ENCODE assay signal across 9 mouse cellular contexts in the genomic region with DNA sequence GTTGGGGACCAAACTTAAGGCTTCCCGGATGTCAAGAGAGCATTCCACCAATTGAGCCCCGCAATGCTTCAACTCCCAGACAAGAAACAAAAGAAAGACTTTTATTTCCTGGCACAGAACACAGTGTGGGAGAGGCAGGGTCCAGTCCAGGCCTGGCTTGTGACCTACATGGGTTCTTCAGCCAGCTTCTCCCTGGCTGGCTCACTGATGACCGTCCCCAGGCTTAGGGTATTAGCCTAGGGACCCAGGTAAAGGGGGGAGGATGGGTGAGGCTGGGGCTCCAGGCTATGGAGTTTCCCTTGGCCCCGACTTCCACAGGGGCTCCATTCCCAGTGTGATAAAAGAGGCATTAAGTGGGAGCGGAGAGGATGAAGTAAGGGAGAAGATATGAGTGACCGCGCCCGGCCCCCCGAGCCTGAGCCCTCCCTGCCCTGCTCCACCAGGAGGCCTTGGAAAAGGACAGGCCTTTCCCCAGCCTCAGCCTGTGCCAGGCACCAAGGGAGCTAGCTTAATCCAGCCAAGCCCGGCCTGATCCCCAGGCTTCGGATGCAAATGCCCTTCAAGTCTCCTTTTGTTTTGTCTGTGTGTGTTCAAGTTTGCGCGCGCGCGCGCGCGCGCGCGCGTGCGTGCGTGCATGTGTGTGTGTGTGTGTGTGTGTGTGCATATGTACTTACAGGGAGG. TPM values are rescaled to one million over a fixed set of nuclear protein-coding genes. Genes with fewer than 3 reads are reported as not detected.
DNase-seq lines count a peak whose midpoint lies in the region; ATAC-seq and TF ChIP-seq lines count a peak whose summit lies in the region.
"Had no signal": no experiment of that assay in that cellular context is flagged by ENCODE, and none has a peak within 500 bp of the region (broad histone marks: within the 10 kb centered on the region; RNA-seq: fewer than 3 reads in every experiment).

No protein-coding gene starts in this region.

- H3K27me3 ChIP-seq in lung, postnatal 0 days (replicated peaks; ENCODE audit: insufficient read depth, low read length) = no peaks in the 10 kb centered on the region
- H3K27me3 ChIP-seq in forebrain, embryonic 12.5 days = no peaks in the 10 kb centered on the region
- H3K27me3 ChIP-seq in stomach, embryonic 15.5 days (replicated peaks) = no peaks in the 10 kb centered on the region
- H3K27me3 ChIP-seq: liver, embryonic 15.5 days had no signal

- H3K4me2 ChIP-seq in lung, postnatal 0 days (replicated peaks; ENCODE audit: low read depth, low read length) = no peak overlapping the region
- H3K4me2 ChIP-seq in forebrain, embryonic 12.5 days = peak overlapping the region; percentile 26
- H3K4me2 ChIP-seq in stomach, embryonic 15.5 days = no peak overlapping the region
- H3K4me2 ChIP-seq: liver, embryonic 15.5 days had no signal

- WGBS in lung, postnatal 0 days = 65% methylated on average over 25 of the region's 25 CpGs
- 33% methylated on average over 25 of the region's 25 CpGs for WGBS in forebrain, embryonic 12.5 days
- WGBS in stomach, embryonic 15.5 days = 60% methylated on average over 25 of the region's 25 CpGs

- H3K9ac ChIP-seq in lung, postnatal 0 days (replicated peaks; ENCODE audit: low read depth) = no peak overlapping the region
- peak overlapping the region; percentile 21; the same call in 1 of the 2 replicates for H3K9ac ChIP-seq in forebrain, embryonic 12.5 days
- no peak overlapping the region for H3K9ac ChIP-seq in stomach, embryonic 15.5 days
- H3K9ac ChIP-seq: liver, embryonic 15.5 days had no signal

- H3K27ac ChIP-seq in lung, postnatal 0 days (ENCODE audit: low read length) = no peak overlapping the region
- no peak overlapping the region for H3K27ac ChIP-seq in forebrain, embryonic 12.5 days
- peak overlapping the region; percentile 50; the same call in 1 of the 2 replicates for H3K27ac ChIP-seq in stomach, embryonic 15.5 days
- H3K27ac ChIP-seq: liver, embryonic 15.5 days had no signal

- H3K9me3 ChIP-seq in lung, postnatal 0 days (ENCODE audit: low read length) = no peaks in the 10 kb centered on the region
- no peaks in the 10 kb centered on the region for H3K9me3 ChIP-seq in forebrain, embryonic 12.5 days
- no peaks in the 10 kb centered on the region for H3K9me3 ChIP-seq in stomach, embryonic 15.5 days
- H3K9me3 ChIP-seq: liver, embryonic 15.5 days had no signal

- no peak for TF ChIP-seq EP300 in lung, postnatal 0 days (IDR thresholded peaks at IDR 0.05)

- intact Hi-C loops in heart, postnatal 36 days (cut with DNase I) = no loop called here

- H3K36me3 ChIP-seq in lung, postnatal 0 days (ENCODE audit: insufficient read depth, low read length) = no peaks in the 10 kb centered on the region
- H3K36me3 ChIP-seq in forebrain, embryonic 12.5 days (replicated peaks) = no peaks in the 10 kb centered on the region
- H3K36me3 ChIP-seq in stomach, embryonic 15.5 days = no peaks in the 10 kb centered on the region
- H3K36me3 ChIP-seq: liver, embryonic 15.5 days had no signal

- no peak overlapping the region for H3K4me3 ChIP-seq in lung, postnatal 0 days (ENCODE audit: low read depth, low read length)
- H3K4me3 ChIP-seq in forebrain, embryonic 12.5 days (replicated peaks) = no peak overlapping the region
- H3K4me3 ChIP-seq in stomach, embryonic 15.5 days (replicated peaks) = no peak overlapping the region
- H3K4me3 ChIP-seq: liver, embryonic 15.5 days had no signal

- TF ChIP-seq CTCF in lung, postnatal 0 days (IDR thresholded peaks at IDR 0.05) = no peak

- ATAC-seq in lung, postnatal 0 days = no peak
- 0 out of 2 replicates have a peak, but pooled peaks have one; percentile 11 for ATAC-seq in forebrain, embryonic 12.5 days (ENCODE audit: low FRiP score)
- ATAC-seq in stomach, embryonic 15.5 days (ENCODE audit: insufficient read depth, low FRiP score, low read depth) = no peak

- peak; percentile 9 for DNase-seq in lung, postnatal 0 days (ENCODE audit: low spot score)
- no peak for DNase-seq in lung, postnatal 25 days (ENCODE audit: low spot score)
- peak; percentile 21 to 34 for DNase-seq in heart, postnatal 36 days
- DNase-seq in layer of hippocampus, postnatal 25 days (ENCODE audit: extremely low spot score in 1 of 2, low spot score in 1 of 2) = no peak
- no peak for DNase-seq in spleen, postnatal 36 days (ENCODE audit: low spot score in 2 of 2)
- DNase-seq in thymus, postnatal 0 days (ENCODE audit: low spot score) = no peak

- no peaks in the 10 kb centered on the region for H3K4me1 ChIP-seq in lung, postnatal 0 days (ENCODE audit: insufficient read depth, low read depth, low read length)
- peaks cover 4% of the 10 kb centered on the region for H3K4me1 ChIP-seq in forebrain, embryonic 12.5 days
- peaks cover 8% of the 10 kb centered on the region; the same call in 1 of the 2 replicates for H3K4me1 ChIP-seq in stomach, embryonic 15.5 days
- H3K4me1 ChIP-seq: liver, embryonic 15.5 days had no signal

RNA-seq across cellular contexts. Expression of a gene that starts 38.7 kb away (rescaled TPM):
- 1,769 and 1,865 TPM in 2 replicates for polyA plus RNA-seq in lung, postnatal 0 days (2015; fragmentation: Nextera tagmentation; extraction: Ambion mirVana)
- polyA plus RNA-seq in forebrain, embryonic 12.5 days (2016; fragmentation: Nextera tagmentation; extraction: Ambion mirVana) = 3.7 and 3.9 TPM in 2 replicates
- total RNA-seq in heart, postnatal 36 days (2021) = 100 to 1,000 TPM in 1 of 2 experiments, 10 to 100 TPM in 1; 67.1 to 103 TPM
- 88.3 and 92.2 TPM in 2 replicates for polyA plus RNA-seq in stomach, embryonic 15.5 days (2015; fragmentation: Nextera tagmentation; extraction: Ambion mirVana)
- total RNA-seq in layer of hippocampus, postnatal 25 days (2021) = 10 to 100 TPM; 15.8 to 17.5 TPM
- 12.4 and 96.1 TPM in 2 replicates for polyA plus RNA-seq in thymus, postnatal 0 days (2015; fragmentation: Nextera tagmentation; extraction: Ambion mirVana)

Comparison
In these comparisons a context has a peak if more than half of its experiments do, and no peak if none do; other contexts are left out.
1. DNase-seq: peak in lung, postnatal 0 days (single experiment) and heart, postnatal 36 days (2 of 2); none in lung, postnatal 25 days (single experiment), layer of hippocampus, postnatal 25 days (0 of 2), spleen, postnatal 36 days (0 of 2) and thymus, postnatal 0 days (single experiment).
2. RNA of a gene that starts 38.7 kb away (polyA plus RNA-seq): 1,769 to 1,865 TPM in lung, postnatal 0 days; 88.3 to 92.2 TPM in stomach, embryonic 15.5 days, 12.4 to 96.1 TPM in thymus, postnatal 0 days and 3.7 to 3.9 TPM in forebrain, embryonic 12.5 days; every median in the first group is over 10 times any median in the second.